33 mouse cellular contexts compared by ENCODE assay signal in the genomic region with DNA sequence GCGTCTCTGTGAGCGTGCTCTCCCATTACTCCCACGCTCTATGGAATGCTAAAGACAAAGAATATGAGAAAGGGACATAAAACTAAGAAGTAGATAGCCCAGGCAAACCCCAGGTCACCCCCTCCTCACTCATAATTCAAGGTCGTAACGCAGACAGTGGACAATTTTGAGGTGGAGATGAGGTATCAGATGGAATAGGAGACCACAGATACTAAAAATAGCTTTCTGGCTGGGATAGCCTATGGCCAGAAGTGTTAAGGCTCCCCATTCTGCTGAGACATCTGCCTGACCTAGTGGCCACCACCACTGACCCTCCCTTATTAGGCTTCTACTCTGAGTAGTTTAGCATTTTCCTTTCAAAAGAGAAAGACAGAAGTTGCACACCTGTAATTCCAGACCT.
"Had no signal": no experiment of that assay in that cellular context is flagged by ENCODE, and none has a peak within 500 bp of the region (broad histone marks: within the 10 kb centered on the region; RNA-seq: fewer than 3 reads in every experiment).

No protein-coding gene starts in this region.

- H3K36me3 ChIP-seq: heart, embryonic 12.5 days; heart, embryonic 13.5 days; heart, embryonic 15.5 days; hindbrain, embryonic 10.5 days; hindbrain, embryonic 12.5 days; hindbrain, embryonic 13.5 days; hindbrain, embryonic 15.5 days; intestine, embryonic 15.5 days; kidney, embryonic 15.5 days had no signal

- DNase-seq: heart, postnatal 10 days; heart, postnatal 36 days; kidney, adult 11 months; kidney, adult 18-20 months; kidney, adult 2 months; kidney, adult 8-10 months; kidney, adult 9 months; kidney, postnatal 10 days; kidney, postnatal 14 days; kidney, postnatal 25 days; kidney, postnatal 36 days; kidney, postnatal 4 days; layer of hippocampus, adult 9-11 months; layer of hippocampus, postnatal 36 days had no signal

- H3K9ac ChIP-seq: heart, embryonic 12.5 days; heart, embryonic 13.5 days; heart, embryonic 15.5 days; hindbrain, embryonic 12.5 days; hindbrain, embryonic 13.5 days; hindbrain, embryonic 14.5 days; hindbrain, embryonic 15.5 days; intestine, embryonic 15.5 days; kidney, embryonic 15.5 days had no signal

- ATAC-seq: hindbrain, embryonic 16.5 days; hindbrain, postnatal 0 days; inflammation-experienced regulatory T-cells, adult 6 months; intestine, embryonic 15.5 days; intestine, embryonic 16.5 days; intestine, postnatal 0 days had no signal

- H3K4me3 ChIP-seq: heart, embryonic 12.5 days; heart, embryonic 13.5 days; heart, embryonic 15.5 days; hindbrain, embryonic 10.5 days; hindbrain, embryonic 12.5 days; hindbrain, embryonic 13.5 days; hindbrain, embryonic 15.5 days; intestine, embryonic 15.5 days; kidney, embryonic 15.5 days; layer of hippocampus, adult 2 months; left cerebral cortex, adult 2 months had no signal

- H3K9me3 ChIP-seq: heart, embryonic 12.5 days; heart, embryonic 13.5 days; heart, embryonic 15.5 days; hindbrain, embryonic 10.5 days; hindbrain, embryonic 12.5 days; hindbrain, embryonic 13.5 days; hindbrain, embryonic 15.5 days; intestine, embryonic 15.5 days; kidney, embryonic 15.5 days had no signal

- H3K27me3 ChIP-seq: heart, embryonic 12.5 days; heart, embryonic 15.5 days; hindbrain, embryonic 15.5 days; intestine, embryonic 15.5 days had no signal

- H3K4me2 ChIP-seq: heart, embryonic 11.5 days; heart, embryonic 12.5 days; heart, embryonic 13.5 days; heart, embryonic 15.5 days; hindbrain, embryonic 12.5 days; hindbrain, embryonic 13.5 days; hindbrain, embryonic 14.5 days; hindbrain, embryonic 15.5 days; intestine, embryonic 15.5 days; kidney, embryonic 15.5 days had no signal

- H3K27ac ChIP-seq: heart, embryonic 13.5 days; heart, embryonic 15.5 days; hindbrain, embryonic 10.5 days; hindbrain, embryonic 12.5 days; hindbrain, embryonic 13.5 days; hindbrain, embryonic 14.5 days; hindbrain, embryonic 15.5 days; hindbrain, postnatal 0 days; intestine, embryonic 15.5 days; kidney, embryonic 15.5 days; kidney, postnatal 0 days; layer of hippocampus, adult 2 months; left cerebral cortex, adult 2 months had no signal

- H3K4me1 ChIP-seq: heart, embryonic 12.5 days; heart, embryonic 13.5 days; heart, embryonic 15.5 days; hindbrain, embryonic 12.5 days; hindbrain, embryonic 15.5 days; intestine, embryonic 15.5 days had no signal
